Mouse (Mus musculus): ENCODE results near the gene Fgfr2. TPM values are rescaled to one million over a fixed set of nuclear protein-coding genes. Genes with fewer than 3 reads are reported as not detected.

Fgfr2 gene
- total and polyA plus RNA-seq, 3 experiments: 47.1 to 245 (median 178) TPM

- DNase-seq: peak; percentile 92
These were observed 346.6 kb downstream of the Fgfr2 start for GRCm38 (mm10) chr7:132776338-132777111.

GRCm38 (mm10) chr7:132775922-132776321 is 347.2 kb downstream of the Fgfr2 start:
- no peak for DNase-seq

- DNase-seq: peak; percentile 90
These were observed 347.8 kb downstream of the Fgfr2 start for GRCm38 (mm10) chr7:132775333-132775732.

GRCm38 (mm10) chr7:132773011-132773705 is 350.0 kb downstream of the Fgfr2 start:
- DNase-seq: no peak

- DNase-seq: no peak
These were observed 350.7 kb downstream of the Fgfr2 start for GRCm38 (mm10) chr7:132772440-132772839.

- no peak for DNase-seq
These were observed 354.4 kb downstream of the Fgfr2 start for GRCm38 (mm10) chr7:132768498-132769344.

- DNase-seq: no peak
These were observed 355.2 kb downstream of the Fgfr2 start for GRCm38 (mm10) chr7:132767999-132768370.

- DNase-seq: no peak
These were observed 355.7 kb downstream of the Fgfr2 start for GRCm38 (mm10) chr7:132767233-132767998.

GRCm38 (mm10) chr7:132766235-132766871 is 356.8 kb downstream of the Fgfr2 start:
- DNase-seq: no peak

GRCm38 (mm10) chr7:132765629-132766186 is 357.4 kb downstream of the Fgfr2 start:
- no peak for DNase-seq

GRCm38 (mm10) chr7:132764896-132765491 is 358.2 kb downstream of the Fgfr2 start:
- DNase-seq: no peak

- DNase-seq: no peak
These were observed 358.8 kb downstream of the Fgfr2 start for GRCm38 (mm10) chr7:132764314-132764713.

- DNase-seq: peak; percentile 53
These were observed 359.2 kb downstream of the Fgfr2 start for GRCm38 (mm10) chr7:132763911-132764310.

GRCm38 (mm10) chr7:132763351-132763750 is 359.8 kb downstream of the Fgfr2 start:
- DNase-seq: no peak

GRCm38 (mm10) chr7:132761409-132761808 is 361.7 kb downstream of the Fgfr2 start:
- no peak for DNase-seq

GRCm38 (mm10) chr7:132760589-132761180 is 362.5 kb downstream of the Fgfr2 start:
- no peak for DNase-seq

- no peak for DNase-seq
These were observed 363.2 kb downstream of the Fgfr2 start for GRCm38 (mm10) chr7:132759926-132760325.

- DNase-seq: no peak
These were observed 363.7 kb downstream of the Fgfr2 start for GRCm38 (mm10) chr7:132759405-132759891.

GRCm38 (mm10) chr7:132758875-132759274 is 364.3 kb downstream of the Fgfr2 start:
- no peak for DNase-seq

- no peak for DNase-seq
These were observed 366.8 kb downstream of the Fgfr2 start for GRCm38 (mm10) chr7:132756325-132756724.

Measured in adrenal gland, adult 2 months (tissue).